Mouse (Mus musculus) midbrain, embryonic 11.5 days (tissue): ENCODE measurements around the gene Gabarapl1. TPM values are rescaled to one million over a fixed set of nuclear protein-coding genes. Genes with fewer than 3 reads are reported as not detected.

Source experiments
- ATAC-seq: fragments of 200-750 bp; cut with Nextera tagmentation; 2 replicates; pipeline ENCODE4 v1.8.0; 2017; ENCODE audit warnings: moderate TSS enrichment, moderate library complexity; ENCODE audit not compliant: low FRiP score
- DNase-seq: peaks from one replicate; pipeline ENCODE4 v3.0.0; 2015; ENCODE audit warnings: low spot score; ENCODE audit errors: missing footprints
- H3K27ac ChIP-seq: fragments of 300-500 bp; sonication (generic); 2 replicates; pipeline ENCODE4 v1.5.1; 2014; ENCODE audit warnings: low read depth, low read length
- H3K27me3 ChIP-seq: fragments of 300-500 bp; sonication (generic); 2 replicates; pipeline ENCODE4 v1.6.1; 2014; ENCODE audit warnings: mild to moderate bottlenecking, low read length, moderate library complexity, mixed read lengths; ENCODE audit not compliant: control insufficient read depth, insufficient read depth
- H3K36me3 ChIP-seq: fragments of 300-500 bp; sonication (generic); 2 replicates; pipeline ENCODE4 v1.6.1; 2014; ENCODE audit warnings: mild to moderate bottlenecking, low read length, moderate library complexity, mixed read lengths; ENCODE audit not compliant: control insufficient read depth, insufficient read depth
- H3K4me1 ChIP-seq: fragments of 300-500 bp; sonication (generic); 2 replicates; pipeline ENCODE4 v1.6.1; 2014; ENCODE audit warnings: low read length; ENCODE audit not compliant: control insufficient read depth, insufficient read depth
- H3K4me2 ChIP-seq: fragments of 300-500 bp; sonication (generic); 2 replicates; pipeline ENCODE4 v1.6.1; 2014; ENCODE audit warnings: mild to moderate bottlenecking, moderate library complexity
- H3K4me3 ChIP-seq: fragments of 300-500 bp; sonication (generic); 2 replicates; pipeline ENCODE4 v1.5.1; 2014; ENCODE audit warnings: low read depth, low read length
- H3K9ac ChIP-seq: fragments of 300-500 bp; sonication (generic); 2 replicates; pipeline ENCODE4 v1.6.1; 2014; ENCODE audit warnings: low read length
- H3K9me3 ChIP-seq: fragments of 300-500 bp; sonication (generic); 2 replicates; pipeline ENCODE4 v1.6.1; 2016; ENCODE audit warnings: low read length; ENCODE audit not compliant: control insufficient read depth
- WGBS: fragments of 180-500 bp; shearing (Covaris S2); extraction: QIAGEN DNeasy Blood & Tissue Kit; methylation state at CpG from one replicate; pipeline ENCODE4 v1.1.7; 2014; 5-methylcytosine and 5-hydroxymethylcytosine counted together
- polyA plus RNA-seq: library from polyadenylated mRNA; unstranded; fragments of >200 nt; fragmentation: Nextera tagmentation; extraction: Ambion mirVana; gene quantifications from 2 replicates; pipeline ENCODE4 v1.2.1, GENCODE M21; 2014

Gabarapl1 gene
- polyA plus RNA-seq, 1 experiment from 2014 or later, result 24.5 TPM

DNA sequence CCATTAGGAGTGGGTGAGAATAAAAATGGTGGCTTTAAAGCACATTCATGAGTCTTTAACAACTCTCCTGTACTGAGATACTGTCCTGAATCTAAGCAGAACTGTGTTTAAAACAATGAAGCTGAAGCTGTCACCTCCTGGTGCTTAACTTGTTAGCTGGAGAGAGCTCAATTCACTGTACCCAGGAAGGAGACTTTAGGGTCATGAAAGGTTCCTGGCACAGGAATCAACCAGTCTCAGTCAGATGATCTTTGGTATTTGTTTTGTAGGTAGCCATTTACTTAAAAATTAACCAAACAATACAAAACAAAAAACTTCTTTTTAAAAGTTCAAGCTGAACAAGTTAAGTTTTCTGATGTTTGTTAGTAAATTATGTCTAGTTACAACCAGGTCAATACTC is 2.7 kb upstream of the Gabarapl1 start:
- no peak for ATAC-seq
- H3K9ac ChIP-seq, result no peak overlapping the region
- H3K4me2 ChIP-seq, result no peak overlapping the region
- no peaks in the 10 kb centered on the region for H3K27me3 ChIP-seq
- no peak overlapping the region for H3K27ac ChIP-seq
- no peak for DNase-seq
- H3K4me3 ChIP-seq, result no peak overlapping the region
- H3K36me3 ChIP-seq, result no peaks in the 10 kb centered on the region
- H3K9me3 ChIP-seq, result no peaks in the 10 kb centered on the region
- H3K4me1 ChIP-seq, result peaks cover 5% of the 10 kb centered on the region; the same call in 1 of the 2 replicates

GRCm38 (mm10) chr6:129532556-129532941 is 411 bp upstream of the Gabarapl1 start:
- Histone ChIP-seq H3K4me2 (peak overlapping the region; percentile 56), H3K4me1 (peaks cover 5% of the 10 kb centered on the region; the same call in 1 of the 2 replicates), H3K9me3 (no peaks in the 10 kb centered on the region), H3K27me3 (no peaks in the 10 kb centered on the region), H3K9ac (peak overlapping the region; percentile 76; the same call in 1 of the 2 replicates), H3K4me3 (peak overlapping the region; percentile 74), H3K27ac (no peak overlapping the region), H3K36me3 (no peaks in the 10 kb centered on the region)
- peak; percentile 92 for DNase-seq
- WGBS, result 34% methylated on average over 7 of the region's 7 CpGs
- peak; percentile 38; the same call in 1 of the 2 replicates for ATAC-seq

GRCm38 (mm10) chr6:129534057-129534456 is 1.1 kb downstream of the Gabarapl1 start:
- peaks cover 5% of the 10 kb centered on the region; the same call in 1 of the 2 replicates for H3K4me1 ChIP-seq
- no peak overlapping the region for H3K27ac ChIP-seq
- H3K36me3 ChIP-seq, result no peaks in the 10 kb centered on the region; the same call in 1 of the 2 replicates
- ATAC-seq (peak; percentile 57), DNase-seq (peak; percentile 89)
- H3K4me2 ChIP-seq, result peak overlapping the region; percentile 56
- H3K9ac ChIP-seq, result peak overlapping the region; percentile 76
- WGBS, result 14% methylated on average over 9 of the region's 9 CpGs
- no peaks in the 10 kb centered on the region for H3K9me3 ChIP-seq
- H3K4me3 ChIP-seq, result peak overlapping the region; percentile 74
- H3K27me3 ChIP-seq, result no peaks in the 10 kb centered on the region

DNA sequence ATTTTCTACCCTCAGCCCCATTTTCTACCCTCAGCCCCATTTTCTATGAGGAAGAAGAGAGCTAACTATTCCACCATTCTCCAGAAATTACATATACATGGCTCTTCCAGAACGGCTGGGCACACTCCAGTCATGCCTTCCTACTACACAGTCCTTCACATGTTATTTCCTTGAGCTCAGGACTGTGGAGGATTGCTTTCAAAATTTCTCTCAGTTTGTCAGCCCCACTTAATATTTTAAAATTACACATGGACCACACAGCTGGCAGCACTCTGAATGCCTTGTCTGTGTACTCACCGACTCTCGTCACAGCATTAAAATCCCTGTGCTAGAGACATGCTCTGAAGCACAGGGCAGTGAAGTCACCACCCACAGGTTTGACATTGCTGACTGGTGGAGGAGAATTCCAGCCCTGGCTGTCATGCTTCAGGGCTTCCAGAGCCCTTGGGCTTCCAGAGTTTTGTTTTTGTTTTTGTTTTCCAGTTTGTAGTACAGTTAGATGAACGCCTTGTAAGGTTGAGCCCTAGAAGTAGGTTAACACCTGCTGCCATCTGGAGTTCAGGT is 1.7 kb downstream of the Gabarapl1 start:
- DNase-seq (no peak), ATAC-seq (no peak)
- Histone ChIP-seq H3K9ac (peak overlapping the region; percentile 76; the same call in 1 of the 2 replicates), H3K36me3 (no peaks in the 10 kb centered on the region; the same call in 1 of the 2 replicates), H3K4me3 (peak overlapping the region; percentile 74), H3K27me3 (no peaks in the 10 kb centered on the region), H3K9me3 (no peaks in the 10 kb centered on the region), H3K27ac (no peak overlapping the region), H3K4me1 (peaks cover 5% of the 10 kb centered on the region; the same call in 1 of the 2 replicates), H3K4me2 (peak overlapping the region; percentile 56)
- WGBS, result 61% methylated on average over 4 of the region's 4 CpGs

- 89% methylated on average over 4 of the region's 4 CpGs for WGBS
- Histone ChIP-seq H3K9me3 (no peaks in the 10 kb centered on the region), H3K9ac (no peak overlapping the region), H3K27ac (no peak overlapping the region), H3K27me3 (no peaks in the 10 kb centered on the region), H3K36me3 (no peaks in the 10 kb centered on the region; the same call in 1 of the 2 replicates), H3K4me1 (peaks cover 5% of the 10 kb centered on the region; the same call in 1 of the 2 replicates), H3K4me3 (no peak overlapping the region), H3K4me2 (no peak overlapping the region; the same call in 1 of the 2 replicates)
- DNase-seq (no peak), ATAC-seq (no peak)
Observed at GRCm38 (mm10) chr6:129535723-129536122, 2.8 kb downstream of the Gabarapl1 start.

GRCm38 (mm10) chr6:129538555-129538954 is 5.6 kb downstream of the Gabarapl1 start:
- H3K4me3 ChIP-seq, result no peak overlapping the region
- H3K4me1 ChIP-seq, result peaks cover 5% of the 10 kb centered on the region
- H3K9me3 ChIP-seq, result no peaks in the 10 kb centered on the region
- ATAC-seq (no peak), DNase-seq (no peak)
- 82% methylated on average over 6 of the region's 6 CpGs for WGBS
- H3K27me3 ChIP-seq, result no peaks in the 10 kb centered on the region
- peaks cover 6% of the 10 kb centered on the region for H3K36me3 ChIP-seq
- H3K27ac ChIP-seq, result no peak overlapping the region
- H3K4me2 ChIP-seq, result no peak overlapping the region
- no peak overlapping the region for H3K9ac ChIP-seq

DNA sequence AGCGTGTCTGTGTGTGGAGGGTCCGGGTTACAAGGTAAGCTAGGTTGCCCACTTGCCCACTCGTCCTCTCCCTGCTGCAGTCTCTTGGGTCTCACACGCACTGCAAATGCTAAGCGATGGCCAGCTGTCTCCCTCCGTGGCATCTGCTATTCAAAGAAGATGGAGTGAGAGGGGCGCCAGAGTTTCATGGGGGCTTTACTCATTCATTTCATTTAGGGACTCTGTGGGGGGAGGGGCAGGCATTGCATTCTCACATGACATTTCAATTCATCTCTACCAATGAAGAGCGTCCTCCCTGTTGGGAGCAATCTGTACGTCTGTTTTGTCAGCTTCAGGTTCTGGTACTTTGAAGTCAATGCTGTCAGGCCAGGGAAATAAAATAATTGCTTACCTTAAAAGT is 9.0 kb downstream of the Gabarapl1 start:
- no peaks in the 10 kb centered on the region for H3K27me3 ChIP-seq
- H3K36me3 ChIP-seq, result peaks cover 6% of the 10 kb centered on the region
- WGBS, result 69% methylated on average over 9 of the region's 9 CpGs
- no peak overlapping the region for H3K4me3 ChIP-seq
- DNase-seq, result no peak
- no peak overlapping the region for H3K9ac ChIP-seq
- no peaks in the 10 kb centered on the region for H3K9me3 ChIP-seq
- H3K4me1 ChIP-seq, result no peaks in the 10 kb centered on the region; the same call in 1 of the 2 replicates
- no peak overlapping the region for H3K4me2 ChIP-seq
- H3K27ac ChIP-seq, result no peak overlapping the region
- ATAC-seq, result no peak

DNA sequence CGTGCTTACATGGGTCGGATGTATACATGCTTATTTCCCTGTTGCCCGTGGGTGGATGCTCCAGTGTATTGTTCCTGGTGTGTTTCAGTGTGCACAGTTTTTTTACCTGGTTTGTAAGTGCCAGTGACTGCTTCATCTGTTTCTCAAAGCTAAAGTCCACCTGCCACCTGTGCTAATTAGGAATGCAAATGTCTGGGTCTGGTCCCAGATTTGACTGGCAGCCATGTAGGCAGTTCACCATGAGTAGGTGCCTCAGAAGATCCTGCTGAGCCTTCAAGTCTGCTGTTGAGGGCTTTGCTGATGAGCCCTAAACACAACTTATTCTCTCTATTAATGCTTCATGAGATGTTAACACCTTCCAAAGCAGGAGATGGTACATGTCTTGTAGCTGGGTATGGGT is 9.6 kb downstream of the Gabarapl1 start:
- Histone ChIP-seq H3K27ac (no peak overlapping the region), H3K4me1 (no peaks in the 10 kb centered on the region; the same call in 1 of the 2 replicates), H3K4me2 (no peak overlapping the region), H3K9ac (no peak overlapping the region), H3K4me3 (no peak overlapping the region), H3K36me3 (peaks cover 6% of the 10 kb centered on the region), H3K9me3 (no peaks in the 10 kb centered on the region), H3K27me3 (no peaks in the 10 kb centered on the region)
- no peak for ATAC-seq
- DNase-seq, result no peak
- 91% methylated on average over 3 of the region's 3 CpGs for WGBS

DNA sequence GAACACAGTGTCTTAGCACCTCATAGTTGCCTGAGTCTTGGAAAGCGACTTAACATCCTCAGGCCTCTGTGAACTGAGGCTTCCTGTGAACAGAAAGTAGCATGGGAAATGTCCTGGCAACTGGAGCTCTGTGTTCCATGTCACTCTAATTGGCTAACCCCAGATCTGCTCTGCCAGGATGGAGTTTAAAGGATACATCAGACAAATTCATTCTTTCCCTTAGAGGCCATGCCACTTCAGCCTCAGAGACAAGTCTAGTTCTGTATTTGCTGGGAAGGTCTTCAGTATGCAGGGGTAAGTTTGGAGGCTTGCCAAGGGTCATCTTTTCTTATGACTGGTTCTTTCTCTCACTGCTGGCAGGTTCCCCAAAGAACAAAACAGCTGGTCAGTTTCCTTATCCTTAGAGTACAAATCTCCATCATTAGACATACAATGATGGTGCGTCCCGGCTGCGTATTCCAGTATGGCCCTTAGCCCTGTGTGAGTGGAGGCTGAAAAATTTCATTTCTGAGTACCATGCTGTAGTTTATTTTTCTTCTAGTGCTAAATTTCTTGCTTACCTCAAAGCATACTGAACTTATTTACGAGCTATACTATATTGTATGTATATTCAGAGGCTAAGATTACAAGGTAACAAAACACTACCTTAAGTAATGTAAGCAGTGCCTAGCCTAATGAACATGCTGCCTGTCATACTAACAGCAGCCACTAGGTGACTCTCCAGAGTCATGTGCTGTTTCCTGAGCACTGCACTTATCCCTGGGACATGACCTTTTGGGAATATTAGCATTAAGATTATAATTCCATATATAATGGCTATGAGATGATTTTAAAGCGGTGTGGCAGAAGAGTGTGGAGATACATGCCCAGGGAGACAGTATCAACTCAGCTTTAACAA is 11.0 kb downstream of the Gabarapl1 start:
- Histone ChIP-seq H3K4me1 (no peaks in the 10 kb centered on the region; the same call in 1 of the 2 replicates), H3K9me3 (no peaks in the 10 kb centered on the region), H3K4me2 (no peak overlapping the region), H3K27me3 (no peaks in the 10 kb centered on the region), H3K27ac (no peak overlapping the region), H3K36me3 (peaks cover 6% of the 10 kb centered on the region), H3K9ac (no peak overlapping the region), H3K4me3 (no peak overlapping the region)
- peak; percentile 81 for ATAC-seq
- 68% methylated on average over 6 of the region's 6 CpGs for WGBS
- peak; percentile 93 for DNase-seq
